Mouse (Mus musculus) MEL (cell line): ENCODE measurements around the gene Mau2. TPM values are rescaled to one million over a fixed set of nuclear protein-coding genes. Genes with fewer than 3 reads are reported as not detected.
"Not testable (repeated sequence)": the region's sequence is repeated elsewhere in the genome, so short reads cannot be mapped to it uniquely, and the experiment has no call there.

Experiments
- DNase-seq: peaks from one replicate; pipeline ENCODE4 v3.0.0; 2011; ENCODE audit warnings: low read depth, low spot score
- H3K27ac ChIP-seq: 2 replicates; pipeline ENCODE4 v1.5.1; 2012; ENCODE audit warnings: low read depth, mild to moderate bottlenecking, control low read depth, low read length, moderate library complexity; ENCODE audit not compliant: control insufficient read depth
- H3K27me3 ChIP-seq, 2 experiments: fragments of 150-350 bp in 1 of 2; sonication (generic) in 1 of 2; 2 replicates each; pipeline ENCODE4 v1.6.1; 2012; ENCODE audit warnings: low read length in 2 of 2, mild to moderate bottlenecking in 2 of 2, improper control_type of control experiment in 1 of 2, moderate library complexity in 1 of 2; ENCODE audit not compliant: insufficient read depth in 2 of 2, control insufficient read depth in 1 of 2
- H3K36me3 ChIP-seq, 2 experiments: 2 replicates each; pipeline ENCODE4 v1.6.1; 2012 to 2014; ENCODE audit warnings: low read length in 2 of 2, improper control_type of control experiment in 1 of 2, inconsistent platforms in 1 of 2, mild to moderate bottlenecking in 1 of 2; ENCODE audit not compliant: insufficient read depth in 2 of 2, control insufficient read depth in 1 of 2
- H3K4me1 ChIP-seq, 2 experiments: fragments of 150-350 bp in 1 of 2; sonication (generic) in 1 of 2; 2 replicates each; pipeline ENCODE4 v1.6.1; 2012; ENCODE audit warnings: low read length in 2 of 2, improper control_type of control experiment in 1 of 2, mild to moderate bottlenecking in 1 of 2; ENCODE audit not compliant: insufficient read depth in 2 of 2, control insufficient read depth in 1 of 2
- H3K4me3 ChIP-seq, 2 experiments: fragments of 150-350 bp in 1 of 2; sonication (generic) in 1 of 2; 2 replicates each; pipeline ENCODE4 v1.5.1; 2012; ENCODE audit warnings: low read depth in 2 of 2, low read length in 2 of 2, mild to moderate bottlenecking in 2 of 2, moderate library complexity in 2 of 2, control low read depth in 1 of 2, improper control_type of control experiment in 1 of 2; ENCODE audit not compliant: control insufficient read depth in 1 of 2, insufficient read depth in 1 of 2
- H3K79me2 ChIP-seq: 2 replicates; pipeline ENCODE4 v1.6.1; 2012; ENCODE audit warnings: mild to moderate bottlenecking, low read length, moderate library complexity; ENCODE audit not compliant: control insufficient read depth, poor library complexity, insufficient read depth
- H3K9ac ChIP-seq: 2 replicates; pipeline ENCODE4 v1.6.1; 2012; ENCODE audit warnings: low read depth, mild to moderate bottlenecking, control low read depth, low read length, moderate library complexity; ENCODE audit not compliant: control insufficient read depth, poor library complexity, severe bottlenecking
- H3K9me3 ChIP-seq: fragments of 150-350 bp; sonication (generic); replicated peaks from 2 replicates; pipeline ENCODE4 v1.6.1; 2012; ENCODE audit warnings: mild to moderate bottlenecking, low read length, improper control_type of control experiment, moderate library complexity; ENCODE audit not compliant: insufficient read depth
- CHD1 ChIP-seq: IDR thresholded peaks from 2 replicates; pipeline ENCODE4 v1.6.1; 2012; ENCODE audit warnings: low read depth, mild to moderate bottlenecking, inconsistent platforms, low read length, improper control_type of control experiment
- CHD2 ChIP-seq: IDR thresholded peaks from 2 replicates; pipeline ENCODE4 v1.6.1; 2011; ENCODE audit warnings: low read length, improper control_type of control experiment
- ELF1 ChIP-seq: IDR thresholded peaks from 2 replicates; pipeline ENCODE4 v1.6.1; 2014; ENCODE audit warnings: low read depth, mild to moderate bottlenecking, inconsistent platforms, low read length, improper control_type of control experiment, moderate library complexity
- EP300 ChIP-seq, 2 experiments: IDR thresholded peaks; 2 replicates each; pipeline ENCODE4 v1.6.1; 2011; ENCODE audit warnings: improper control_type of control experiment in 2 of 2, low read length in 2 of 2, low read depth in 1 of 2, mild to moderate bottlenecking in 1 of 2
- ETS1 ChIP-seq: IDR thresholded peaks from 2 replicates; pipeline ENCODE4 v1.6.1; 2012; ENCODE audit warnings: low read depth, mild to moderate bottlenecking, inconsistent platforms, low read length, improper control_type of control experiment, moderate library complexity
- GABPA ChIP-seq: IDR thresholded peaks from 2 replicates; pipeline ENCODE4 v1.6.1; 2012; ENCODE audit warnings: low read depth, mild to moderate bottlenecking, inconsistent platforms, low read length, improper control_type of control experiment, moderate library complexity
- HCFC1 ChIP-seq: IDR thresholded peaks from 2 replicates; pipeline ENCODE4 v1.6.1; 2012; ENCODE audit warnings: low read depth, mild to moderate bottlenecking, inconsistent platforms, low read length, improper control_type of control experiment, moderate library complexity
- KAT2A ChIP-seq: conservative IDR thresholded peaks from 2 replicates; pipeline ENCODE4 v1.6.1; 2012; ENCODE audit warnings: low read depth, low read length, improper control_type of control experiment, inconsistent platforms
- MAX ChIP-seq: IDR thresholded peaks from 2 replicates; pipeline ENCODE4 v1.6.1; 2011; ENCODE audit warnings: low read length, improper control_type of control experiment
- MYC ChIP-seq: IDR thresholded peaks from 2 replicates; pipeline ENCODE4 v1.6.1; 2011; ENCODE audit warnings: low read depth, mild to moderate bottlenecking, low read length, improper control_type of control experiment, moderate library complexity
- POLR2AphosphoS2 ChIP-seq: IDR thresholded peaks from 2 replicates; pipeline ENCODE4 v1.6.1; 2011; ENCODE audit warnings: low read length, improper control_type of control experiment
- RAD21 ChIP-seq: IDR thresholded peaks from 2 replicates; pipeline ENCODE4 v1.6.1; 2011; ENCODE audit warnings: mild to moderate bottlenecking, low read depth, low read length, improper control_type of control experiment
- RCOR1 ChIP-seq: IDR thresholded peaks from 2 replicates; pipeline ENCODE4 v1.6.1; 2012; ENCODE audit warnings: low read depth, mild to moderate bottlenecking, inconsistent platforms, low read length, improper control_type of control experiment
- SMC3 ChIP-seq: IDR thresholded peaks from 2 replicates; pipeline ENCODE4 v1.6.1; 2011; ENCODE audit warnings: low read depth, low read length, improper control_type of control experiment
- TBP ChIP-seq: IDR thresholded peaks from 2 replicates; pipeline ENCODE4 v1.8.0; 2011; ENCODE audit warnings: low read depth, low read length, improper control_type of control experiment
- USF1 ChIP-seq: IDR thresholded peaks from 2 replicates; pipeline ENCODE4 v1.6.1; 2014; ENCODE audit warnings: low read depth, mild to moderate bottlenecking, inconsistent platforms, low read length, improper control_type of control experiment, moderate library complexity
- ZC3H11A ChIP-seq: IDR thresholded peaks from 2 replicates; pipeline ENCODE4 v1.6.1; 2012; ENCODE audit warnings: low read depth, mild to moderate bottlenecking, inconsistent platforms, low read length, improper control_type of control experiment
- ZMIZ1 ChIP-seq: IDR thresholded peaks from 2 replicates; pipeline ENCODE4 v1.6.1; 2012; ENCODE audit warnings: low read depth, mild to moderate bottlenecking, inconsistent platforms, low read length, improper control_type of control experiment, moderate library complexity
- polyA plus RNA-seq, 2 experiments: library from polyadenylated mRNA; stranded (reverse) in 1 of 2; unstranded in 1 of 2; fragments of >175 nt in 1 of 2; fragments of >200 nt in 1 of 2; gene quantifications; 2 replicates each; pipeline versions ENCODE4 v1.2.1 to v1.2.4; 2012; ENCODE audit warnings: low replicate concordance in 2 of 2, low read depth in 1 of 2; ENCODE audit not compliant: insufficient read length in 2 of 2, insufficient read depth in 1 of 2, missing spikeins in 1 of 2
- total RNA-seq: library from RNA; depleted of rRNA; stranded (reverse); fragments of 300-350 nt; gene quantifications from 2 replicates; pipeline ENCODE4 v1.2.3, GENCODE M21; 2012

The Mau2 gene
- total and polyA plus RNA-seq, 3 experiments, result 39.2 to 43.4 TPM; not detected in 1

GRCm38 (mm10) chr8:70015017-70015416, 27.5 kb downstream of the Mau2 start (continued):
- TF ChIP-seq RCOR1, result no peak
- TF ChIP-seq, all 39 proteins: peak for 0

GRCm38 (mm10) chr8:70012763-70013162, 29.8 kb downstream of the Mau2 start:
- no peak overlapping the region for H3K27ac ChIP-seq
- peak; percentile 36 for DNase-seq
- no peak overlapping the region for H3K9ac ChIP-seq
- H3K4me3 ChIP-seq, result no peak overlapping the region
- H3K27me3 ChIP-seq, result no peaks in the 10 kb centered on the region
- TF ChIP-seq SMC3 (no peak), GABPA (no peak), POLR2AphosphoS2 (no peak), ELF1 (no peak), TBP (no peak), MYC (no peak), CHD1 (no peak), MAX (no peak), KAT2A (no peak), USF1 (no peak), RAD21 (no peak), ETS1 (no peak), CHD2 (no peak), RCOR1 (no peak), HCFC1 (no peak), ZC3H11A (no peak)
- TF ChIP-seq, all 39 proteins: peak for 0
- Histone ChIP-seq H3K36me3 (no peaks in the 10 kb centered on the region; a peak in 1 of 4 replicates), H3K4me1 (peaks cover 0 to 2% of the 10 kb centered on the region in 2 experiments; a peak in 1 of 4 replicates), H3K9me3 (no peaks in the 10 kb centered on the region), H3K79me2 (no peaks in the 10 kb centered on the region)

- Histone ChIP-seq H3K79me2 (no peaks in the 10 kb centered on the region), H3K27ac (no peak overlapping the region), H3K4me1 (peaks cover 0 to 2% of the 10 kb centered on the region in 2 experiments; a peak in 1 of 4 replicates), H3K27me3 (no peaks in the 10 kb centered on the region), H3K9ac (no peak overlapping the region), H3K36me3 (no peaks in the 10 kb centered on the region; a peak in 1 of 4 replicates), H3K9me3 (no peaks in the 10 kb centered on the region), H3K4me3 (no peak overlapping the region)
- TF ChIP-seq USF1 (no peak), TBP (0 out of 2 replicates have a peak, but pooled peaks have one; percentile 1), EP300 (IDR thresholded peaks at IDR 0.05; ENCODE audit: low read depth in 1 of 2, low read length in 2 of 2) (0 out of 4 replicates have a peak, but pooled peaks of 1 of the 2 experiments have one; percentile 9), ZMIZ1 (0 out of 2 replicates have a peak, but pooled peaks have one; percentile 7)
- DNase-seq, result peak; percentile 40
Observed at GRCm38 (mm10) chr8:70012350-70012749, 30.2 kb downstream of the Mau2 start.

- H3K9me3 ChIP-seq, H3K9ac ChIP-seq, H3K4me1 ChIP-seq, H3K27ac ChIP-seq, H3K79me2 ChIP-seq, H3K4me3 ChIP-seq, H3K36me3 ChIP-seq, DNase-seq, H3K27me3 ChIP-seq: not testable (repeated sequence)
Observed at GRCm38 (mm10) chr8:70010796-70011195, 31.7 kb downstream of the Mau2 start.
